Mouse (Mus musculus) frontal cortex, adult (tissue): ENCODE measurements at regions not wholly inside any gene's neighbourhood (a gene's known extent, or its start where the extent isn't known, plus 50 kb on each side); places are given as distances from the start of the nearest gene placed in this dataset.

Source experiments
- ATAC-seq: cut with Nextera tagmentation; 2 replicates; pipeline ENCODE4 v1.9.2; 2017; ENCODE audit warnings: mild to moderate bottlenecking, moderate library complexity, mixed read lengths; ENCODE audit not compliant: low TSS enrichment

DNA sequence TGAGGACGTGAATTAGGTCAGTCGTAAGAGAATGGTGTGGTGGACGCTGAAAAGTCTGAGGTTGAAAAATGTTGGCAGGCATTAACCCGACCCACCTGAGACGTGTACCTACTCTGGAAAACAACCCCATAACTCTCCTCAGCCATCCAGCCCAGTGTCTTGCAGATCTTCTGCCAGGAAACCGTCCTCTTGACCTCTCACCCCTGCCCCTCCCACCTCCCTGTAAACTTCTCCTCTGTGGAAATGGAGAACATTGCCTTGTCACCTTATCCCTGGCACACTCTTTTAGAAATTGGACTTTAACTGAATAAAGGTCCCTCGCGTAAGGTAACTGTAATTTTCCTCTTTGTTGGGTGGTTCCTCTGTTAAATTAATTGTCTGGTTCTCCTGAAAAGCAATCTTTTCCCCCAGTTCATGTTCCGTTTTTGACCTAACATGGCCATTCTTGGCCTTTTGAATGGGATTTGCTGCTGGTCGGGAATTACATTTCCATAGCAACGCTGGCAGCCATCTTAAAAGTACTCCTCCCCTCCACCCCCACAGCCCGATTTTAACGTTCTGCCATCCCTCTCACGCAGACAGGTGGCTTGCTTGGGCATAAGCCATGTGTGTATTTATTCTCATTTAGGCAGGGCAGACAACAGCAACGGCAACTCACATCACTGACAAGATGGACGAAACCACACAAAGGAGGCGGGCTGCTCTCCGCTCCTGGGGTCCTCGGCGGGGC lies 196.8 kb upstream of the 4931429L15Rik start:
- no peak for ATAC-seq

GRCm38 (mm10) chr9:46512276-46513051 lies 192.7 kb upstream of the 4931429L15Rik start:
- ATAC-seq: no peak

DNA sequence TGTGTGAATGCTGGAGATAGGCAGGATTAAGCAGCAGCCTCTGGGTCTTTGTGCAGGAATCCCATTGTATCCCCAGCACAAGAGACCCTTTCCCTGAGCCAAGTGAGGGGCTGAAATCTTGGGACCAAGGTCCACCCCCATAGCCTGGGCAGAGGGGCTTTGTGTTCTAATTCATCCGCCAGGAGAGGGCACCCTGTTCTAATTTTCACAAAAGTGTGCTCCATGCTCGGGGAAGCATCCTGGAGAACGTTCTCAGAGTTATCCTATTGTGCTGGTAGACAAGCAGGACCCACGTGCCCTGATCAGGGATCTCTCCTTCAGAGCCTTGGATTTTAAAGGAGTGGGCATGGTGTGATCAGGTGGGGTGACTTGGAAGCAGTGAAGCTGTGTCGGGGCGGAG lies 191.5 kb upstream of the 4931429L15Rik start:
- no peak for ATAC-seq

- ATAC-seq: no peak
These were observed 190.1 kb upstream of the 4931429L15Rik start for GRCm38 (mm10) chr9:46509896-46510295.

DNA sequence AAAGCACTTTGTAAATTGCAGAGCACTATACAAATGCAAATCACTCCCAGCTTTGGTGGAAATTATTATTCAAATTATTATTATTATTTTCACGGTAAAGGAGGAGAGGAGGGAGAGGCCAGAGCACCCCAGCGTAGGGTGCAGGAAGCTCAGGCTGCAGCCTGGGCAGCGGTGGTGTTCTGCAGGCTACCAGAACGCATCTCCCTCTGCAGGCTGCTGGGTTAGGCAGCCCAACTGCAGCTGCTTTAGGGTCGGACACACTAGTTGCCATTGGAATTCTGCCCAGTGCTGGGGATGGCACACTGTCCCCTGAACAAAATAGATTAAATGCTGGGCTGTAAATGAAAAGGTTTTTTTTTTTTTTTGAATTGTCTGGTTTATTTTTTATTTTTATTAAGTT lies 189.7 kb upstream of the 4931429L15Rik start:
- no peak for ATAC-seq

DNA sequence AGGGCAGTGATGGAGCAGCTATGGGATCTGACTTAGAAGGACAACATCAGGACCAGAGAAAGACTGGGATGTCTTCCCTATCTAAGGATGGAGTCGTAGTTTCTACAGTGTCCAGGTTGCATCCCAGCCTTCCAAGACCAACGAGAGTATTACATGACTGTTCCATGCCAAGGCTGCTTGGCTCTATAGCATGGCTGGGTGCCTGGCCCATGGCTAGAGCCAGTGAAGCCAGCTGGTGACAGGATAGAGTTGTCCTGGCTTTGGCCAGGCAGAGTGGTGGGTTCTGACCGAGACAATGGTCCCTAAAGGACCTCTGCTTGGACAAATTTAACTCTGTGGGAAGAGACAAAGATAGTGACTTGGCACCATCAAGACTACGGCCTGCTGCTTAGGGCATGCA lies 187.2 kb upstream of the 4931429L15Rik start:
- ATAC-seq: no peak

GRCm38 (mm10) chr9:46504536-46504935 lies 184.8 kb upstream of the 4931429L15Rik start:
- no peak for ATAC-seq

DNA sequence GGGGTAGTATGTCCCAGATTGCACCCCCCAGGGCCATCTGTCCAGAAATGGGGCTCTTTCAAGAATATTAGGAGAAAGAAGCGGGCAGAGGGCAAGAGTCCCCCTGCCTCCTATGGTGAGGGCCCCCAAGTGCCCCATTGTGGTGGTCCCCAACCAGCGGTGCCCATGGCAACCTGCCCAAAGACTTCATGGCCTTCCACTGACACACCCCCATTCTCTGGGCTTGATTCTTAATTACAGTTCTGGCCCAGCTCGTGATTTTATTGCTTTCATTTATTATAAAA lies 184.3 kb upstream of the 4931429L15Rik start:
- ATAC-seq: no peak

DNA sequence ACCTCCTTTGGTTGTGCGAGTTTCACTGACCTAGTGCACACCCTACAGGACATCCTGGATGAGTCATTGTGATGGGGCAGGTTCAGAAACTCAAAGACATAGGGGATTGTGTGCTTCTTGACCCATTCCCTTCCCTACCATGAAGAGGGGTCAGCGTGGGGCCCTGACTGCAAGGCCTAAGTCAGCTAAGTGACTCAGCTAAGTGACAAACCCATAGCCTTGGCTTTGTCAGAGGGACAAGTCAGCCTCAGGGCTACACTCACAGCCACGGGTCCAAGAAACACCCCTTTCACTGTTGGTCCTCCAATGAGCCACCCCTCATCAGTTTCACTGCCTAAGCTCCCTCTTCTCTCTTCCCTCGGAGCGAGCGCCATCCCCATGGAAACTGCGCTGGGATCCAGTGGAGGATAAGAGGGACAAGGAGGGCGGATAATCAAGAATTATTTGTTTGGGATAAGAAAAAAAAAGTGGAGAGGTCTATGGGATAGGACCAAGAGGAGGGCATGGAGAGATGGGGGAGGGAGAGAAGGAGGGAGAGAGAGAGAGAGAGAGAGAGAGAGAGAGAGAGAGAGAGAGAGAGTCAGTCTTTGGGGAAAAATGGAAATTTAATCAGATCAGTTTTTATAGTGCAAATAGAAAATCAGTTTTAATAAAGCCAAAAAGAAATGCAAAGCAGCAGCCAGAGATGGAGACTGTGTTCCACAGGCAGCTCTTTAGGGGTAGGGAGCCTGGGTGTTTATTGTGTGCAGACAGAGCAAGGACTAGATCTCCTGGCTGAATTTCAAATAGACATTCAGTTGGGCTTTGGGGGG lies 183.7 kb upstream of the 4931429L15Rik start:
- ATAC-seq: no peak

DNA sequence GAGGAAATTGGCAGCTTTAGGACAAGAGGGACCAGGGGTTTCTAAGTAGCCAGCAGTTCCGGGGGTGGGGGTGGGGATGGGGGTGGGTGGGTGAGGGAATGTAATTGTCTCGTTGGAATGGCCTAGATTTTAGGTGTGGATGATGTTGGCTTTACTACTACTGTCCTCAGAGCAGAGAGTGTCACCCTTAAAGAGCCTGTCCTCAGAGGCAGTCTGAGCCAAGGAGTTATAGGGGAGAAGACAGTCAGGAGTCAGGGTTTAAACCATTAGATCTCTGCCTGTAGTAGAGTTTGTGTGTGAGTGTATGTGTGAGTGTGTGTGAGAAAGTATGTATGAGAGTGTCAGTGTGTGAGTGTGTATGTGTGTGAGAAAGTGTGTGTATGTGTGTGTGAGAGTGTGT lies 179.6 kb upstream of the 4931429L15Rik start:
- no peak for ATAC-seq

DNA sequence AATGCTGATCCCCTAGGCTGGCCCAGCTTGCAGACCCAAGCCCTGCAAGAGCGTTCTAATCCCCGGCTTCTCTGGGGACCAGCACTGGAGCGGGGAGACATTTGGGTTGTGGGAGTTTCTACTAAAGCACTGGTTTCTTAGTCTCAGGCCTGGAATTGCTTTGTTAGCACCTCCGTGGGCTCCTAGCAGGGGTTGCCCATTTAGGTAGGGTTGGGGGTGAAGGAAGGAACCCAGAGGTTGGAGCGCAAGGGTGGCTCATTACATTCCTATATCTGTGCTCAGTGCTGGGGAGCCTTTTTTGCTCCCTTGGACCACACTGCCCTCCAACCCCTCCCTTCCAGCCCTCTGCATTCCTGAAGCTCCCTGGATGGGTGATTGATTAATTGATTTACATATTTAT lies 179.1 kb upstream of the 4931429L15Rik start:
- ATAC-seq: no peak

DNA sequence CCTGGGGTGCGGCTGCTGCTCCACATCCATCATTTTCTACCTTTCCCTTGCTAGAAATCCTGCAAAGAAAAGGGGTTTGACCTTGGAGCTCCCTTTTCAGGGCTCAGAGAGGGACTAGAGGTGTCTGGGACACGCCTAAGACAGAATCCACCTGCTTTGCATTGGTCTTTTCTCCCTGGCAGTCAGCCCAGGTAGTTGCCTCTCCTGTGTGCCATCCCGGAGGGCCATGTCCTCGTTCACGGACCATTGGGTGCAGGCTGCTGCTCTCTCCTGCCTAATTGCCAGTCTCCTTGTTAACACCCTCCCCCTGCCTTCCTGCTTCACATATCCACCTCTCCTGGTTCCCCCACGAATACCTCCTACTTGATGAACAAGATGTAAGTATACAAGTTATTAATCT lies 175.5 kb upstream of the 4931429L15Rik start:
- no peak for ATAC-seq

GRCm38 (mm10) chr9:46482859-46483443 lies 163.2 kb upstream of the 4931429L15Rik start:
- no peak for ATAC-seq

DNA sequence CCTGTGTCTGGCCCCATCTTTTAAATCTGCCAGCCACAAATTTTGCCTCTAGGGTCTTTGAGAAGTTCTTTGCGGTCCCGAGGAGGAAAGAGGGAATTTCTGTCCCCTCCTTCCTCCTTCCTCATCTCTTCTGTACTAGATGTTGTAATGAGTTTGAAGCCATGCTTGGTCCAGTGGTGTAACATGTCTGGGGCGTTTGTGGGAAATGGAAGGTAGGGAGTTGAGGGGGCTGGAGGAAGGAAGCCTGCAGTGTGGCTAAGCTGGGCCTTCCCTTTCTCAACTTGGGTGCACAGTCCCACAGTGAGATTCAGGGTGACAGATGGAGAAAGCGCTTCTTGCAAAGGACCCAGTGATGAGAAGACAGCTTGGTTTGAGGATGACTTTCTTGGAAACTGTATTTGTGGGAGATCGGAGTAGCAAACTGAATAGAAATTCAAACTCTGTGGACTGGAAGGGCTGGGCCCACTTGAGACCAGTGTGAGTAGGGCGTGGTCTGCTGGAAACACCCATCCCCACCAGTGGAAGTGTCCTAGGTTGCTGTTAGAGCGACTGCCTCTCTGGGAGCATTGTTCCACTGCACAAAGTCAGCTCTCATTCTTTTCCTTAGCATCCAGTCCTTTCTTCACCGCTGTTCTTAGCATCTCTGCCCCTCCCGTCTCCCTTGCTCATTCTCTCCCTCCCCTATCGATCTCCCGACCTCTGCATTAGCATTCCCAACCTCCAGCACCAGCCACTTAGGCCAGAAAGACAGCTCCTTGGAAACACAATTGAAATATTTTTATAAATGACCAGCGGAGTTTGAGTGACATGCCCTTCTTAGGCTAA lies 162.5 kb upstream of the 4931429L15Rik start:
- no peak for ATAC-seq

- no peak for ATAC-seq
These were observed 161.7 kb upstream of the 4931429L15Rik start for GRCm38 (mm10) chr9:46481491-46481890.

GRCm38 (mm10) chr9:46480080-46480690 lies 160.4 kb upstream of the 4931429L15Rik start:
- no peak for ATAC-seq

GRCm38 (mm10) chr9:46478611-46479010 lies 158.8 kb upstream of the 4931429L15Rik start:
- no peak for ATAC-seq

- ATAC-seq: no peak
These were observed 156.7 kb upstream of the 4931429L15Rik start for GRCm38 (mm10) chr9:46476516-46476915.

GRCm38 (mm10) chr9:46473681-46474080 lies 153.9 kb upstream of the 4931429L15Rik start:
- ATAC-seq: no peak

DNA sequence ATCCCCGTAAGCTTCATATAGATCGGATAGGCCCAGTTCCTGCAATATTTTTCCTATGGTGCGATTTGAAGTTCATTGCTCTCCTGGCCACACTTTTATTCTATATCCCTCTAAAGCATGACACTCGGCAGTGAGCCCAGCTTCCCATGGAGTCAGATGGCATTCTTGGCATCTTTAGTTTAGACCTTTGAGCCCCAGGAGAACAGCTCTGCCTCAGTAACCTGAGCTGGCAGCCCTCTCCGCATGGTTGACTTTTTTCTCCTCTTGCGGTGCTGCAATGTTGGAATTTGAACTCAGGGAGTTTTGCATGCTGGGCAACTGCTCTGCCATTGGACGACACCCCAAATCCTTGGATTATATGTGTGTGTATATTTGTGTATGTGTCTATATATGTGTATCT lies 149.7 kb upstream of the 4931429L15Rik start:
- ATAC-seq: no peak

DNA sequence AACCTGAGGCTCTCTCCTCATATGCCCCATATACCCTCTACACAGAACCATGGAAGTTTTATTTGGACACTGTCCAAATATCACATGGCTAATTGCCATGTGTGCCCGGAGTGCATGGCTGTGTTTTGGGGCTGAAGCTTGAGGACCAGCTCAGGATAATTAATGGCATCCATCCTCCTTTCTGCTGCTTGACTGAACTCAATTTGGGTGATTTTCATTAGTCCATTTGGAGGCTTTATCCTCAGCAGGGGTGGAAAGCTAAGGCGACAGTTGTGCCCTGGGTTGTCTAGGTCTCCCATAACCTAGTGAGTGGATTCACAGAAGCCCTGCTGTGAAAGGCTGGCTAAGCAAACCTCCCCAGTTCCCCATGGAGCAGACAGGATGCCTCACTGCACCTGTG lies 148.5 kb upstream of the 4931429L15Rik start:
- ATAC-seq: no peak
